Mouse (Mus musculus) skeletal muscle tissue, adult 2 months (tissue): ENCODE data around the gene Trip10.

Source experiments
- DNase-seq: peaks from one replicate; pipeline ENCODE4 v3.0.0-alpha.2; 2012; ENCODE audit warnings: low read depth, low spot score

Gene Trip10

DNA sequence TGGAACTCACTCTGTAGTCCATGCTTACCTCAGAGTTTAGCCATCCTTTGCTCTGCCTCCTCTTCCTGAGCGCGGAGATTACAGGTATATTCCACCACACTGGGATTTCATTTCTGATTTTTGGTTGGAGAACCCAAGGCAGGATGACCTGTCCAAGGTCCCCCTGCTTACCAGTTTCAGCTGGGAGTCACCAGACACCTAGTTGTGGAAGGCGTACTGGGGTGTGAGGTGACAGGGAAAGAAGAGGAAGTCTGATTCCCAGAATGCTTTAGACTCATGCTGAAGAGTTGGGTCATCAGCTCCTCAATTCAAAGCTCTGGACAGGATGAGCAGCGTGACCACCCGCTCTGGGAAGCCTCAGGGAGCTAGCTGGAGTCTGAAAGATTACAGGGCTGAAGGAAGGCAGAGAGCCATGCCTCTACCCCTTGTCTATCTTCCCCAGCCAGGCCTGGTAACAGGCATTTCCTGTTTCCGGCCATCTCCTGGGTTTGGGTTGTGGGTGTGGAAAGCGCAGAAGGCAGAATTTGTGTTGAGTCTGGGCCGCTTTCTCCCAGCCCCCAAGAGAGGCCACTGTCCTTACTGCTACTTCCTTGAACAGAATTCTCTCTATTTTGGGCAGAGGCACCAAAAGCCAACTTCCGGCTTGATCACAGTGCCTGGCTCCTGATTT lies 40.9 kb downstream of the Trip10 start:
- no peak for DNase-seq

DNA sequence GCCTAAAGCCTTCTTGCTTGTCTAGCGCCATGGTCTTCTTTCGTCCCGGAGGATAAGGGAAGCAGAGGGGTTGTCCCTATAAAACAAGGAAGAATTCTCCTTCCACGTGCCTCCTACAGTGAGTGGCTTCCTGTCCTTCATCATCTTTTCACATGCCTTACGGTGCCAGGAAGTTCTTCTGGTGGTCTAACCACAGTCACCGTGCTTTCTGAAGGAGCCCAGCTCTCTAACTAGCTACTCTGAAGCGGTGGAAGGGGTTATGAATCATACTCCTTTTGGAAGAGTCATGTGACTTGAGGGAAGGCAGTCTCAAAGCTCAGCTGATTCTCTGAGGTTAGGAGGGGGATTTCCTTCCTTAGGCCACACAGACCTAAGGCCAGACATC lies 41.4 kb downstream of the Trip10 start:
- DNase-seq: no peak

DNA sequence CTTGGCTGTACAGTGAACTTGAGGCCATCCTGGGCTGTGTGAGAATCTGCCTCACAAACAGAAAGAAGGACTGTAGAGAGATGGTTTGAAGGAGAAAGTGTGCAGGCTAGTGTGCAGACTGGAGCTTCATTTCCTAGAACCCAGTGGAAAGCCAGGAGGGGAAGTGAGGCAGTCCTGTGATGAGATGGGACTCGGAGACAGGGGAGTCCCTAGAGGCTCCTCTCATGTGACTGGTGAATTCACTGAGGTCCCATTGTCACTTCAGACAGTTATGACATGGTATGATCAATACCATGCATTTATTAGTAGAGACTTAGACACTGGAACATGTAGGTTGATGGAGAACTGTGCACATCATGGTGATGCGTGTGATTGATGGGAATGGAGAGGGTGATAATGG lies 43.0 kb downstream of the Trip10 start:
- no peak for DNase-seq

DNA sequence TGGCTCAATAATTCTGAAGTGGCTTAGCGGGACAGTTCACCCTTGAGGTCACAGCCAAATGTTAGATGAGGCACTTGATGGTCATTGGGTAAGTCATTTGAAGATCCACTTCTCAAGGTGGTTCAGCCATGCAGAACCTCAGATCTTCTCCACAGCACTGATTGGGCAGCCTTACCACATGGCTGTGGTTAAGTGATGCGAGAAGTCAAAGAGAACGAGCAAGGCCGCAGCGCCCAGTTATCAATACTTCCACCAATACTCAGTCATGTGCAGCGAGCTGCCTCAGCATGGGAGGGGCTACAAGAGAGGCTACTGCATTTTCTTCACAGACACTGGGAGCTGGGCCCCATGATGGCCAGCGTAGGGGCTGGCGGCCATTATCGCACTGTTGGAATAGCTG lies 43.7 kb downstream of the Trip10 start:
- no peak for DNase-seq

DNA sequence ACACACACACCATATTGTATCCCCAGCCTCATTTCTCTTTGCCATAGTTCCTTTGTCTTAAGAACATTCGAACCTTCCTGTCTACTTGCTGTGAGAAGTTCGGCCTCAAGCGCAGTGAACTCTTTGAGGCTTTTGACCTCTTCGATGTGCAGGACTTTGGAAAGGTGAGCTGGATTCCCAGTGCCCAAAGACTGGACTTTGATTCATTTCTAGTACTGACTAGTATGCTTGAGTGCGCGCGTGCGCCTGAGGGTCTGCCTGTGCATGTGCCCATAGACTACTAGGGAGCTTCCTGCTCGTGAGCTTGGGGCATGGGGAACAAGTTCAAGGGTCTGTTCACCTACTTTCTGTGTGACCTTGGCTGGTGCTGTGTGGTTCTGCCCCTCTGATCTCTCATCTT lies 46.7 kb downstream of the Trip10 start:
- DNase-seq: no peak

DNA sequence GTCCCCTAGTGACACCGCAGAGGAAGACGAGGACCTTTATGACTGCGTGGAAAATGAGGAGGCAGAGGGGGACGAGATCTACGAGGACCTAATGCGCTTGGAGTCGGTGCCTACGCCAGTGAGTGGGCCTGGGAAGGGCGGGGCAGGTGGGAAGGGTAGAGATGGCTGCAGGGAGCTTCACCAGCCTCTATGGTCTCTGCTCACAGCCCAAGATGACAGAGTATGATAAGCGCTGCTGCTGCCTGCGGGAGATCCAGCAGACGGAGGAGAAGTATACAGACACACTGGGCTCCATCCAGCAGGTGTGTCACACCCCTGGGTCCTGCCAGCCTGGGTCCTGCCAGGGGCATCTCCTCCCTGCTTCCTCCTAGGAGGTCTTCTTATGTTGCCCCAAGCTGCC lies 47.8 kb downstream of the Trip10 start:
- DNase-seq: no peak

DNA sequence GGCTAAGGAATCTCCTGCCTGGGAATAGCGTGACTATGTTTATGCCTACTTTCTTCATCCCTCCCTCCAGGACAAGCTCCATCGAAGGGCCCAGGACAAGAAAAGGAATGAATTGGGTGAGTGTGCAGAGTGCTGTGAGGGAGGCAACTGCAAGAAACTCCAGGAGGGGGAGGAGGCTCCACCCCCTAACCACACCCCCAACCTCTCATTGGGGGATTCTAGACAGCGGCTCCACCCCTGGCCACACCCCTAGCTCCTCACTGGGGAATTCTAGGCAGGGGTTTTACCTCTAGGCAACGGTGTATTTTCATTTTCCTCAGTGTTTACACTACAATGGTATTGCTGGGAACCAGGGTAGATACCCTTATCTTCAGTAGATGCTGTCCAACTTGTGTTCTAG lies 56.3 kb downstream of the Trip10 start:
- DNase-seq: no peak

DNA sequence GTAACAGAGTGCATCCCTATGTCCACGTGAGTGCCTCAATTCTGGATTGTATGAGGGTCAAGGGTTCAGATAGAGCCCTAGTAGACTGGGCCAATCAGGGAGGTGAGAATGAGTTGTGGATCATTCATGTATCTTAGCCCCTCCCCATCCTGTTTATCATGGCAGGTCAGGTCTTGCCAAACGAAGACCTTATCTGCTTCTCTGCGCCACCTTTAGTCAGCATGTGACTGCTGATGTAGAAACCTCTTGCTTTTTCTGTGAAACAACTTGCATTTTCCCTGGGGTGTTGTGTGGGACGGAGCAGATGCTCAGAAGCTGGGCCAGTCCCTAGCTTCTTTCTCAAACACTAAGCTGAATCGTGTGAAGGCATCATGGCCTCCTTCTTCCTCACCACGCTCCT lies 57.8 kb downstream of the Trip10 start:
- DNase-seq: no peak

DNA sequence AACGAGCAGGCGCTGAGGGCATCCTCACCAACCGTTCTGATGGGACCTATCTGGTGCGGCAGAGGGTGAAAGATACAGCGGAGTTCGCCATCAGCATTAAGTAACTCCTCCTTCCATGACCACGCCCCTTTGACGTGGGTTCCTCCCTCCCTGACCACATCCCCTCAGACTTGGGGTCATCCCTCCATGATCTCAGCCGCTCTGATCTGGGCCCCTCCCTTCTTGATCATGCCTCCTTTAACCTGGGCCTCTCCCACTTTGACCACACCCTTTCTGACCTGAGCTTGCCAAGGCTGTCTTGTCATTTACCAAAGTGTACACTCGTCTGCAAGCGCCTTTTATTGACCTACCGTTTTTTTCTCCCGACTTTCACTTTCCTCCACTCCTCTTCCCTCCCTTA lies 62.5 kb downstream of the Trip10 start:
- DNase-seq: no peak
